Mouse (Mus musculus) erythroblast, embryonic 14.5 days (primary cell): ENCODE results near the gene Son.

Experiments used
- GATA1 ChIP-seq: IDR thresholded peaks from 2 replicates; pipeline ENCODE4 v1.6.1; 2012; ENCODE audit warnings: low read length, inconsistent platforms, mixed read lengths
- TAL1 ChIP-seq: IDR thresholded peaks from 3 replicates; pipeline ENCODE4 v1.6.1; 2012; ENCODE audit warnings: low read length, inconsistent platforms, mixed read lengths

- no peak for TF ChIP-seq TAL1
- no peak for TF ChIP-seq GATA1
These were observed 14.1 kb downstream of the Son start for GRCm38 (mm10) chr16:91661397-91661796.
